Mouse (Mus musculus): ENCODE measurements around the gene Mdfic. TPM values are rescaled to one million over a fixed set of nuclear protein-coding genes. Genes with fewer than 3 reads are reported as not detected.
A peak's percentile ranks its signal among the peaks of the same experiment; 100 is the strongest.

Mdfic gene
- total RNA-seq, 4 experiments from 2014 or later = 14.4 to 17.5 (median 15.6) TPM

DNA sequence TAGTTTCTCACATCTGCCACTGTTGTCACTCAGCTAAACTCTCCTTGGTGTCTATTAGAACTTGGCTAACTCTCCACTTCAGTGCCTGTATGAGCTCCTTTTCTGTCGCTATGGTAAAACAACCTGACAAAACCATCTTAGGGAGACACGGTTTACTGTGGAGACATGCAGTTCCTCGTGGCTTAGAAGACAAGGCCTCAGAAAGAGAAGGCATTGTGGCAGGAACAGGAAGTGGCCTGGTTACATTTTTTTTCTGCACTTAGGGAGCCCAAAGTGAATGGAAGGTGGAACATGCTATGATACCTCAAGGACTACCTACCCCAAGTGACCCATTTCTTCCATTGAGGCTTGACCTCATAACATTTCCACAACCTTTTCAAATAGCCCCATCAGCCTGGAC lies 18.7 kb downstream of the Mdfic start:
- DNase-seq (ENCODE audit: low spot score) = no peak

DNA sequence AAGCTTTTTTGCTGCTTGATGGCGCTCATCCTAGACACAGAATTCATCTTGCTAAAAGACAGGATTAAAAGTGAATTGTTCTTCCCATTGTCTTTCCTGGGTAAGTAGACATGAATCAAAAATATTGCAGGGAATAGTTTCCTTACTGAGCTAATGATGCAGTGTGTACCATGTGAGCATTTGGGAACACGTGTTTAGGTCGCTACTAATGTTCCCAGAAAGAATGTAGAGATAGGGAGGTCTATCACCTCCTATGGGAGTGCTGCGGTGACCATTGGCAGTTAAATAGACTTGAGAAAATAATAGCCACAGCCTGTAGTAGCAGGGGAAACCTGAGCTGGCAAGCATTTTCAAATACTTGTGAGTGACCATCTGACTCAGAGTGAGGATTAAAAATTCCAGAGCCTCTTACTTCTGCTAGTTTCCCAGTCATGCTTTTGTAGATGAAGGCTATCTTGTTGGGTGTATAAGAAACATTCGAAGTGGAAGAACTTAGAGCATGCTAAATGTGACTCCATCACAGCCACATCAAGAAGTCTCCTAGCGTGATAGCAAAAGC lies 22.2 kb downstream of the Mdfic start:
- DNase-seq (ENCODE audit: low spot score) = no peak

DNA sequence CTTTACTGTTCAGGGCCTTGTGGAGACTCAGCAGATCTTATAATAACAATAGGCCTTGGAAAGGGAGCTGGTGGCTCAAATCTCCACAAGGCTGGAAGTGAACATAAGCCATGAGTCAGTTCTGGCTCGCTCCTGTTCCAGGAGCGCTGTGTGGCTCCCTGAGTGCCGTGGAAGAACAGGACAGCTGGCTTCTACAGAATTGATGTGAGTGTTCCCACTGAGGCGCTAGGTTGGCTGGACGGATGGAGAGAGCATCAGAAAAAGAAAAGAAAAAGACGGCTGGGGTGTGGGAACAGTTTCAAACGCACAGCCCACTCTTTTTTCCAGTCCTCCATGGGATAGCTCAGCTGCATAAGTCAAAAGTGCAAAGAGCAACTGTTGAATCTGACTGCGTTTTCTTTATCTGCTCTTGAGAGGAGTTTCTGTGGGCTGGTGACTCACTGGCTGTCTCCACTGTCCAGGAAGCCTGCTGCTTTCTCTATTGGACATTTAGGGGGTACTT lies 22.9 kb downstream of the Mdfic start:
- DNase-seq (ENCODE audit: low spot score) = peak; percentile 64

DNA sequence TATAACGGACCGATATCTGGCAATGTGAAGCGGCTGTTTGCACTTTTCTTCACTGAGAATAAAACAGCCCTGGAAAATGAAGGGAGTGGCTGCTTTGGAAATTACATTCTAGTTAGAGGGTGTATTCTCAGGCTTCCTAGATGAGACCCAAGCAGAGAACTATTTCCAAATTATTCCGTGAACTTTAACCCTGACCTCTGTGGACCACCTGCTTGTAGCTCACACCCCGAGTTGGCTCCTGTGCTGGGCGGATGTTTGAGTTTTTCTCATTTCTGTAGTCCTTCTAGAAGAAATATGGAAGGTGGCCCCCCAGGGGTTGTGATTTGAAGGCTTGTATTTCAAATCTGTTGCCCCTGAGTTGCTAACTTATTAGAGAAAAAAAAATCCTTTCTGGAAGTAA lies 23.3 kb downstream of the Mdfic start:
- DNase-seq (ENCODE audit: low spot score) = no peak

DNA sequence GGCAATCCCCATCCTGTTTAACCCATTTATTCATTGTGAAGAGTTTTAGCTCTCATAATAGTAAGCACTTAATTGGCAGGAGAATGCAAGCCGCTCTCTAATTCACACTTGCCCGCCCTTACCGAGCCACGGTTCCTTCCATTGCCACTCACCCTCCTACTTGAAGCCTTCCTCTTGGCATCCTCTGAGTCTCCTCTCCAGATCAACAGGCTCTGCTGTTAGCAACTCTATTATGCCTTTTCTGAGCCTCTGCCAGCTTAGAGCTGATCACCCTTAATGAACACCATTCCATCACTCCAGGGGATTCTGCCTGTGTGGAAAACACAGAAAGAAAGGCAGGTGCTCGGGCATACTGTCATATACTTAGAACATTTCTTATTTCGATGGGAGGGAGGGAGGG lies 24.9 kb downstream of the Mdfic start:
- no peak for DNase-seq (ENCODE audit: low spot score)

DNA sequence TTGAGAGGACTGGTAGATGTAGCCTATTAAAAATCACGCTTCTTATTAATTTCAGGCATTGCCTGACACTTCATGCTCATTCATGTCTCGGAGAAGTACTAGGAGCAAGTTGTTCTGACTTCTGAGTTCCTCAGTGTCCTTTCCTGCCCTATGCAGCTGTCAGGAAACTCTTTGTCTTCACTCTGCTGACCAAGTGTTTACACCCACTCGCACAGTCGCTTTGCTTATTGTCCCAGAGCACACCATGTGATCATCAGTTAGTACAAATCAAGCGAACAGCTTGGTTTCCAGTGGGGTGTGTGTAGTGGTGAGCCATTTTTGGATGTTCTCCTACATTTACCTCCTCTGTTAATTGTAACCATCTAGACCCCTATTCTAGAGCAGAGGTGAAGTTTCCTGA lies 25.4 kb downstream of the Mdfic start:
- no peak for DNase-seq (ENCODE audit: low spot score)

DNA sequence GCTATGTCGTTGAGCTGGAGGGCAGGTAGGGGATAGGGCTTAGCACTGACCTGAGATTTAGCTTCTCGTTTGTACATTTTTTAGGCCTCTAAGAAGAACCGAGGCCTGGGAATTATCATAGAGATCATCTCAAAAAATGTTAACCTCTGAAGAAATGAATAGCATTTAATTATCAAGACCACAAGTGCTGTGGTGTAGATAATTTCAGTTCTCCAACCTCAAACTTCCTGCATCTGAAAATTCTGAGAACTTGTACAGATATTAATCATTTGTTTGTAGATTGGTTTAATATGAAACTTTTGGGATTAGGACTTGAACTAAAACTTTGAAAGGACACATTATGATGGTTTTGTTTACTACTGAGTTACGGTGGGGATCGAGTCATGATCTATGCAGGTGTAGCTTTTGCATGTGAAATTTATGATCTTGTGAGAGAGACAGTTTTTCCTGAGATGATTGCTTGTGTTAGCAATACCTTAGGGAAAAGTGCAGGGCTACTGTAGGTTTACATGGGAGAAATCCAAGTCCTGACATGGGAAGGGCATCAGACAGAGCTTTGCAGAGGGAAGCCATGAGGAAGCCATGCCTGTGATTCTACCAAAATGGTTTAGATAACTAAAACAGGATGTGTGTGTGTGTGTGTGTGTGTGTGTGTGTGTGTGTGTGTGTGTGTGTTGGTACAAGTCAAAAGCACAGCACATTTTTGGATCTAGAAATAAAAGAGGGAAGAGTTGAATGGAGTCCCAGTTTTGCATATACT lies 27.1 kb downstream of the Mdfic start:
- DNase-seq (ENCODE audit: low spot score) = no peak

DNA sequence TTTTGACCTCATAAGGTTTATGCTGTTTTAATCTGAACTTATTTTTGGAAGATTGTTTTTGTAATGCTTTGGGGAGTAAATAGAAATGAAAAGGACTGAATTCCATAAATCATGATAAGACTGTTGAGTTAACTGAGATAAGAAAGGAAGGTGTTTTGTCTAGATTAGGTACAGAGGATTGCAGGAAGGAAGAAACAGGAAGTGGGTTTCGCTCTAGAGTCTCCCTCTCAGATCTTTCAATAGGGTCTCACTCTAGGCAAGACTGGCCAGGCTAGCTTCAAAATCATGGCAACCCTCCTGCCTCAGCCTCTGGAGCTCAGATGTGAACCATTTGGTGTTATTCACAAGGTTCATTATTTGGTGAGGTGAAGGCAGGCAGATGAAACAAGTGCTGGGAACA lies 27.8 kb downstream of the Mdfic start:
- DNase-seq (ENCODE audit: low spot score) = no peak

DNA sequence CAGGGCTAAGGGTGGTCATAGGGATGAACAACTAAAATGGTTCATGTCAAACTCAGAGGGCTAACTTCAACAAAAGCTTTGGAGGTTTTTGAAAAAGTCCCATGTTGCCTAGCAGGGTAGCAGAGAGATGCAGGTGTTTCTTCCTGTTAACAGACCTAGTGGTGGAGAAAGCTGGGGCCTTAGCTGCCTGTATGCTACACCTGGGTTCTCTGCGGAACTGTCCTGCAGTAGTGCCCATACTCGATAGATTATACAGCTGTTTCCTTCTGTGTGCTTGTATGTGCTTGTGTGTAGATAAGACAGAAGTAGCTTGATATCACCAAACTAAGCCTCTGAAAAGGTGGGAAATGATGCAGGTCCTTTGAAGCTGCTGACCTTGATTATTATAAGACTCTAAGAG lies 28.5 kb downstream of the Mdfic start:
- no peak for DNase-seq (ENCODE audit: low spot score)

DNA sequence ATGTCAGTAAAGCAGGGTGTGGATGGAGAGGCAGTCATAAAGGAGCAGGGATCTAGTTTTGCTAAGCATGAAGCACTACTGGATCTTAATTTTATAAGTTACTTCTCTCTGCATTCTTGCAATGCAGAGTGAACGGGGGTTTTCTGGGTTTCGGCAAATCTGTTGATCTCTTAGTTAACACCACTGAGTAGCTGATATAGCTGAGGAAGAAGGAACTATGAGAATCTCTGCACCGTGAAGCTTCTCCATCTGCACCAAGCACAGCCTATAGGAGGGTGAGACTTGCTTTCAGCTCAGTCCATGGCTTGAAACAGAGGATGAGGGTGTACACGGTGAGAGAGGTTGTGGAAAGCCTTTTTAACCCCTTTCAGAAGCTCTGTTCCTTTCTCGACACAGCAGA lies 29.6 kb downstream of the Mdfic start:
- no peak for DNase-seq (ENCODE audit: low spot score)

DNA sequence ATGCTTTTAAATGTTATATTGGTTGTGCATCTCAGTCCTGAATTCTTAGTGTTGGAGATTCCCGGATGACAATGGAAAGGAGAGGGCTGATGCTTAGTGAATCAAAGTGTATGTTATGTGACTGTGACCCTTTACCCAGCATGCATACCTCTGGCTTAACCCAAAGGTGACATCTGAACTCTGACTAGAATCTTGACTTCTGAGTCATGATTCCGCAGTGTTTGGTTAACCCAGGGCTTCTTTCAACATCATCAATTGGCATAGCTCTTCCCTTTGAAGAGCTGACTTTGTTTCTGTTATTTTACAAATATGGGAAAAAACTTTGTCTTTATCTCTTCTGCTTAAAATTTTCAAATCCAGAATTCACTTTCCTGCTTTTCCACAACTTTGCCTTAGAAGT lies 30.9 kb downstream of the Mdfic start:
- no peak for DNase-seq (ENCODE audit: low spot score)

DNA sequence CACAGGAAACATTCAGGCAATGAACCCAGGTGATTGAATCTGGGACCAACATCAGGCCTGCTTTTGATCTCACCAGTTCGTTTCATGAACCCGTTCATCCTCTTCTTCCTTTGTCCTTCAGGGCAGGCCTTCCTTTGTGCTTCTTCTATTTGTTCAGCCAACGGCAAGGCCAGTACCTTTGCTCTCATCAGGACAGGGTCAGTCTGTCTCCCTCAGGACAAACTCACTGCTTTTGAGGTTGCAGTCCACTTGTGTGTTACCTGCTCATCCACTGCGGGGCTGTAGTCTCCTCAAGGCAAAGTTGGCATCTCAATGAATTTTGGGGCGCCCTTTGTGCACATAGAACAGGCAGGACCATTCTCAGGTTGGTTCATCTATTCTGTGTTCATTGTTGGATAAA lies 31.7 kb downstream of the Mdfic start:
- DNase-seq (ENCODE audit: low spot score) = no peak

DNA sequence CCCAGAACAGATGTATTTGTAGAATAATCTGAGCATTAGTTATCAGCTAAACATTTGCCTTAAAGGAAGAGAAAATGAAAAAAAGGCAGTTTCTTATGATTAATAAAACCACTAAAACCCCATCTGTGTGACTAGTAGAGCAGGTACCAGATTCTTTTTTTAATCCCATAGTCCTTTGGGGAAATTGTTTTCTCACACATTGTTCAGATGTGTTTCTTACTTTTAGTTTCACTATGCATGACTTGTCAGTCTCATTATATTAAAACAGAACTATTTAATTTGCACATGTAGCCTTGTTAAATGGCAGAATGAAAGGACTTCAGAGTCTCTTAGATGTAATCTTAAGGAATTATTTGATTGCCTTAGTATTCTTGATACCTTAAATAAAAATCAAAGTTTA lies 32.7 kb downstream of the Mdfic start:
- DNase-seq (ENCODE audit: low spot score) = no peak

DNA sequence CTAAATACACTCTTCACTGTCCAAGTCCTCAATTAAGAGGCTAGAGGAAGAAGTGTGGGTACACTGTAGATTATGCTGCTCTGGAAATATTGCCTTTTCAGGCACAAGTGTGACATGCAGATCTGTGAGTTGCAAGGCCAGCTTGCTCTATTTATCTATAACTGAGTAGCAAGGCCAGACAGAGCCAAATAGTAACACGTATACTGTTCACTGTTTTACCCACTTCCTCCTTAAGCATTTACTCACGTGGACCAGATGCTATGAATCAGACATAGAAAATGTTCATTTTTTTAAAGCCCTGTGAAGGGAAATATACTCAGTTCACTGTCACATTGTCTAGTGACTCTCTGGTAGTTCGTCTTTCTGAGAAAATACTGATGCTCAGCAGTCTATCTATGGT lies 37.9 kb downstream of the Mdfic start:
- no peak for DNase-seq (ENCODE audit: low spot score)

DNA sequence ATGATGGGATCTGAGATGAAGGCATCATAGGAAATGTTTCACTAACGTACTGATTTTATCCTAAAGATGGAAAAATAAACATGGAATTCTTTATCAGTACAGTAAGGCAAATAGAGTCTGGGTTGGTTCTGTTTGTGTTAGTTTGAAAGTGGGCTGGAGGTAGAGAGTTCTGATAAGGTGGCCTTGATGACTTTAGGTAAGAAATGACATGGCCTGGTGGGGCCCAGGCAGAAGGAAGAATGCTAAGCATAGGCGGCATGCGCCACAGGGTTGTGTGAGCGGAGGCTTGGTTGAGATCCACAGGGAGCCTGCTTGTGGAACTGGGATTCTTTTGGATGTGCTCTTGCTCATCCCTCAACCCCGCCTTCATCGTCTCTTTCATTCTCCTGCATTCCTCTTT lies 40.3 kb downstream of the Mdfic start:
- no peak for DNase-seq (ENCODE audit: low spot score)

DNA sequence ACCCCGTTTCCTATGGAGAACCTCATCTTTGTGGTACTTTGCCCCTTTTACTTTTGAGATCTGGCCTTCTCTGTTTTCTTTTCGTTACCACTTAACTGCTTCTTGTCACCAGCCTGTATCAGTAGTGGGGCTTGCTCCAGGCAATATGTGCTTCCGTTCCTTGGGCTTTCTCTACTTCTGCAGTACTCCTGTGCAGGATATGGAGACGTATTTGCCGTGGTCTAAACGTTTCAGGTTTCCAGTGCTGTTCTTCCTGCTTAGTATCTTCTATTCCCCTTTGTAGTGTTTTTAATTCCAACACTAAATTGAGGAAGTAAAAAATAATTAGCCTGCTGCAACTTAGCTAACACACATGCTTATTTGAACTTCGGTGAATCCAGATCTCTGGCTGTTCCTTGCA lies 43.6 kb downstream of the Mdfic start:
- DNase-seq (ENCODE audit: low spot score) = no peak

DNA sequence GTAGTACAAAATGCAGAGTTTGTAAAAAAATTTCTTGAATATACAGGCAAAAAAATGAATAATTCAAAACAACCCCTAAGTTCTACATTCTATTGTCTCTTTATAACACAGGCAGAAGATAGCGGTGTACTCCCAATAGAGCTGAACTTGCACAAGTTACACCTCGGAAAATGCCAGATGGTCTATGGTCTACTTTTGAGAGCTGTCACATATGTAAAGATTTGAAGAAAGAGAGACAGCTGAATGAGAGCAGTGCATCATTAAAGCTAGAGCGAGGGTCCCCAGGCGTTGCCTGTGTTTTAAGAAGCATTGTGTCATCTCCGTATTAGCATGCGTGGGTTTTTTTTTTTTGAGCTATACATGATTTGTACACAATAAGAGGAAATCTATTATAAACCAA lies 47.0 kb downstream of the Mdfic start:
- DNase-seq (ENCODE audit: low spot score) = no peak

DNA sequence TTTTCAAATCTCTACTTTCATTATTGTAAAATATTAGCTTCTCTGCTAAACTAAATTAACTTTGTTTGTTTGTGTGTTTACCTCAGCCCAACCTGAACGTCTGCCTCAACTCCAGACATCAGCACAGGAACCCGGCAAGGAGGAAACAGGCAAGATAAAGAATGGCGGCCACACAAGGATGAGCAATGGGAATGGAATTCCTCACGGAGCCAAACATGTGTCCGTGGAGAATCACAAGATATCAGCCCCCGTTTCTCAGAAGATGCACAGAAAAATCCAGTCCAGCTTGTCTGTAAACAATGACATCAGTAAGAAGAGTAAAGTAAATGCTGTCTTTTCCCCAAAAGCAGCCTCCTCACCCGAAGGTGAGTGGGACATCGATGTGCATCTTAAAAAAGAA lies 49.7 kb downstream of the Mdfic start:
- peak; percentile 36 for DNase-seq (ENCODE audit: low spot score)

DNA sequence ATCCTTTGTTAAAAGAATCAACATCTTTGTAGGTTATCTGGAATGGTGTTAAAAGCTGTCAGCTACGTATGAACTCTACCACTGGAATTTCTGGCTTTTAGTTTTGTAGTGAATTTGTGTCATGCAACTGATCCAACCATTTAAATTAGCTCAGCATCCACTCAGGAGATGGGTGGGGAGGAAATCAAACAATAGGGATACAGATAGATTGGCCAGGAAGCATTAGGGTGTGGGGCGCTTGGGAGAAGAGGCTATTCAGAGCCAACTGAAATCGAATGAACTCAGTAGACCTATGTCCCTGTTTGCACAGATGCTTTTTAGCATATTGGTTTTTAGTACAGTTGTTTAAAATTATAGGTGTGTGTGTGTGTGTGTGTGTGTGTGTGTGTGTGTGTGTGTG lies 56.6 kb downstream of the Mdfic start:
- DNase-seq (ENCODE audit: low spot score) = peak; percentile 66

DNA sequence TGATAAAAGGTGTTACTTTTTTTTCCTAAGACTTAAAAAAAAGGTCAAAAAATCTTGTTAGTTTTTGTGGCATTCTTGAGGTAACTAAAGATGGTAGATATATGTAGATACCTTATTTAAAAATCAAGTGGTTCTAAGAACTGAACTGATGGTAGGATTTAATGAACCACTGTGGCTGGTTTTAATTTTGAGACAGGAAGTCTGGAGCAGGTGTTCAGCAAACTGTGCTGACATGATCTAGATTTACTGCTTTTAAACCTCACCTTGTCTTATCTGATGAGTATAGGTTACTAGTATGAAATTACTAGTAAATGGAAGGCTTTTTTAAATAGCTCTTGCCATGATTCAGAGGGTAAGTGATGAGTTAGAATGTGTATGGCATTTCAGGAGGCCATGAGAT lies 59.7 kb downstream of the Mdfic start:
- no peak for DNase-seq (ENCODE audit: low spot score)

DNA sequence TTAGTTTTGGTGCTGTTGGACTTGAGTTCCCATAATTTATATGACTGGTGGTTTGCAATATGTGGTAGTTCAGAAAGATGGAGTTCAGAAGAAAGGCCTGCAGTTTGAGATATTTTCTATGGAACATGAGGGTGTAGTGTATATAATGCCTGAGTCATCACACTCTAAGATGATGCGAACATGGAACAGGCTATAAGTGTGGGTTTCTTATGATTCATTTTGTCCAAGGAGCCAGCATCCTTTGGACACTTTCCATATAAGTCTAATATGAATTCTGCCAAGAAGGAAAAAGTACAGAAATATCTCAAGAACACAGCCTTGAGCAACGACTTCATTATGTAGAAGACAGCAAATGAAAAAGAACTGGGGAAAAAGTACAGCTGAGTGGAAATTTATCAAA lies 60.2 kb downstream of the Mdfic start:
- no peak for DNase-seq (ENCODE audit: low spot score)

DNA sequence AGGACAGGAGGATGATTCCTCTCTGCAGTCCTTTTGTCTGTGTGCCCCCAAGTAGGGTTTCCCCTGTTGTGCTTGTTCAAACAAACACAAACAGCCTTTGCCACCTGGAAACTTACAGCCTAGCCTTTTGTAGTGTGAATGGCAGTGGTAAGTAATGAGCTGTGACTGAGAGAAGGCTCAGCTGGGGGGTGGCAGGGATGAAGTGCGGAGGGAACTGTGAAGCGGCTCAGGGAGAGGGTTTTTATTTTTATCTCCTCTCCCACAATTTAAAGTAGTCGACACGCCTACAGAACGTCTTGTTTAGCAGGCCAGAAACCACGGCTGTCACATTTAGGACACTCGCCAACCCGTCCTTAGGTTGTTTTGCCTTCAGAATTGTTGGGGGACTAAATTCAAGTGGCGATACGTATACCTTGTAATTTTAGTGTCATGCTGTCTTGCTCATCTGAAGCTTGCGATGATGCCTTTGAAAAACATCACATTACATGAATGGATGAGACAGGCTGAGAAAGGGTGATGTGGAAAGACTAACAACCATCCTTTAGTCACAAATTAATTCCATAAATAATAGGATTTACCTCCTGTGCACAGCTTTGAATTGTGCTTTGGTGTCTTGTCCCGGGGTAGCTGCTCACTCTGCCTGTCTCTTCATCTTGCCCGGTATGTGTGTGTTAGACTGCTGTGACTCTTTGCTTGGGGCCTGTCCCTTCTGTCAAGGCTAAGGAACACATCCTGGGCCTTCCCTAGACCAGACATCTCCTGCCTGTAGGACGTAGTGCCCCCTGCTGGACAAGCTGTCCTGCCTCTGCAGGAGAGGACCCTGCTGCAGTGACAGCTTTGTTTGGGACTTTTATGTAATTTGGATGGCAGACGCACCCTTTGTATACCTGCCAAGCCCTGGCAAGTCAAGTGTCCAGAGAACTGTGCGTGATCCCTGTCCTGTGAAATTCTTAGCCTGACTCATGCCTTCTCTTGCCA lies 69.4 kb downstream of the Mdfic start:
- DNase-seq (ENCODE audit: low spot score) = peak; percentile 77

Data from heart, adult 8-10 months (tissue).